Mouse (Mus musculus): ENCODE measurements around the gene Setd6.

The Setd6 gene

DNA sequence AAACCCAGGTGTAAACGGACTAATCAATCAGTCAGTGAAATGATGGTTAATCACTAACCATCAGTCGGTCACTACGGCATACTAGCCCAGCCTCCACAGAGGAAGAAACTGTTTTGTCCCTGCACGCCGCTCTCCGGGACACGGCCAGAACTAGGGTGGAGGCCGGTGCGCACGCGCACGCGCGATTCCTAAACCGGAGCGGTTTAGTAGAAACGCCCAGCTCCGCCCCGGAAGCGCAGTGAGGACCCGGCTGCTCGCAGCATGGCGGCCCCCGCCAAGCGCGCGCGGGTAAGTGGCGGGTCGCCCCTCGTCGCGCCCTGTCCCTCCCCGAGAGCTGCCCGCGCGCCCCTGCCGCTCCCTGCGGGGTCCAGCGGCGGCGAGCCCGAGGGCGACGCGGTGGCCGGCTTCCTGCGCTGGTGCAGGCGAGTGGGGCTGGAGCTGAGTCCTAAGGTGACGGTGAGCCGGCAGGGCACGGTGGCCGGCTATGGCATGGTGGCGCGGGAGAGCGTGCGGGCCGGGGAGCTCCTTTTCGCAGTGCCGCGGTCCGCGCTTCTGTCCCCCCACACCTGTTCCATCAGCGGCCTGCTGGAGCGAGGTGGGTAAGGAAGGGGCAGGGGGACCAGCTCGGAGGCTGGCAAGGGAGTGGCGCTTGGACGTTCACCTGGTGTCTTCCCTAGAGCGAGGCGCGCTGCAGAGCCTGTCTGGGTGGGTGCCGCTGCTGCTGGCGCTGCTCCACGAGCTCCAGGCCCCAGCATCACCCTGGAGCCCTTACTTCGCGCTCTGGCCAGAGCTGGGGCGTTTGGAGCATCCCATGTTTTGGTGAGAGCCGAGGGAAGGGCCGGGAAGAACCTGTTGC, at the start of gene Setd6:
TSS of gene Setd6 (plus strand) at position 206 of the 856 bp plus-strand sequence.
- peak; percentile 82 for DNase-seq (ENCODE audit: extremely low read depth, insufficient read length, low spot score)

DNA sequence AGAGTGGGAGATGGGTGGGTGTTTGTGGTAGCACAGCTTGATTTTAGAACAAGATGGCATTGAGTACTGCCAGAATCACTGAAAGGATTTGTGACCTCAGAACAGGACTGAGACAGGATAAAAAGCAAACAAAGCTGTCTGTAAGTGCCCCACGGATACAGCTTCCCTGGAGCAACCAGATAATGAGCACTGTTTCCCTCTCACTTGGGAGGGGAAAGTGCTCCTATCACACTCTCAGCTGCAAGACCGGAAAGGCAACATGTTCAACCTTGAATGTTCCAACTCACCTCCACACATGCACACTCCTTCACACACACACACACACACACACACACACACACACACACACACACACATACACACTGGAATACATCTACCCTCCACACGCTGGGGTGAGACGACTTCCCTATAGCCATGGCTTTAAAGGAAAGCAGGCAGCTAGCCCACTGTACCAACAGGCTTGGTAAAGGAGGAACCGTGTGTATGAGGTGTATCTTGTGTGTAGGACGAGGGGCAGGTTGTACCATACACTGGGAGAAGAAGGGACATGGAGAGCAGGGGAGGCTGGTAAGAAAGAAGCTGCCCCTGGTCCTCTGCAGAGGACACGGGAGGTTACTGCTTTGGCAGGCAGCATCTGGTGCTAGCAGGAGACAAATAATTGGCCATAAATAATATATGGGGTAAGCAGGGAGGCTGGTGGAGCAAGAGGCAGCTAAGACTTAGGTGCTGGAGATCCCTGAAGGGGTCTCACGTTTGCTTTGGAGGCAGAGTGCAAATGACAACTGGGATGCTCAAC, 47.3 kb upstream of the Setd6 start:
- DNase-seq (ENCODE audit: extremely low read depth, insufficient read length, low spot score), result no peak

DNA sequence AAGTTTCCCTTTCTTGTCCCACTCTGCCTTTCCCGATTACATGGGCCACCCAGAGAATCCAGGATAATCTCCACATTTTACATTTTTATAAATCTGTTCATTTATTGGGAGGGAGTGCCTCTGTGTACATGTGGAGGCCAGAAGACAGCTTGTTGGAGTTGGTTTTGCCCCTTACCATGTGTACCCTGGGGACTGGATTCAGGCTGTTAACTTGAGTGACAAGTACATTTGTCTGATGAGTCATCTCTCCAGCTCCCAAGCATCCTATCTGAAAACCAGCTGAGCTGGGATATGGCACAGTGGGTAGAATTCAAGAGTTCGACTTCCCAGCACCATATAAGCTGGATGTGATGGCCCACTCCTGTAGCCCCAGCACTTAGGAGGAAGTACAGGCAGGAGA, 45.7 kb upstream of the Setd6 start:
- DNase-seq (ENCODE audit: extremely low read depth, insufficient read length, low spot score), result no peak

DNA sequence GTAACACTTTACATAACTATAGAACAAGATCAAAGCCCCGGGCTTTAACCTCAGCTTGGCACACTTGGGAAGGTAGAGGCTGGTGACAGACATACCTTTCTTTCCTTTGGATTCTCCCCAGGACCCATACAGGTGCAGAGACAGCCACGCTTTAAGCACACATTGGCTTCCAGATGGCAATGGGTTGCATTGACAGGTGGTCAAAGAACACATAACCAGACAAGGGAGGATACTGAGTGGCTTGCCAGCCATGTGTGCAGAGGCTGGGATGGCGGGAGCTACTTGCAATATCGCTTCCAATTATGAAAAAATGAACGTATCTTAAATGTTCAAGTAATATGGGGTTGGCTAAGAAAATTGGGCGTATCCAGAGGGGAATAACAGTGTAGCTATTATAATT, 43.8 kb upstream of the Setd6 start:
- DNase-seq (ENCODE audit: extremely low read depth, insufficient read length, low spot score), result no peak

DNA sequence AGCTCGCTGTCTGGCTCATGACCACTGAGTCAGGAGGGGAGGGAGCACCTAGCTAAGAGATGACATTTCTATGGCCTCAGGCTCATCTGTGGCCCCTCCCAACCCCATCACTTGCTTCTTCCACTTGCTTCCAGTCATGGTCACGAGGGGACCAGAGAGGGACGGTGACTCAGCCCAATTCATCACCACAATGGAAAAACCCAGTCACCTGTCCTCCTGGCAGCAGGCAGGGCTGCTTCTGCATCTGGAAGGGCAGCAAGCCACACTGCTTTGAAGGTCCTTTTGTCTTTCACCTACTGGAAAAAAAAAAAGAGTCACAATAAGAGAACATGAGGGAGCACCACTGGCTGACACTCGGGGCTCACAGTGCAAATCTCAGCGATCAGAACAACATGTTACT, 42.9 kb upstream of the Setd6 start:
- peak; percentile 79 for DNase-seq (ENCODE audit: extremely low read depth, insufficient read length, low spot score)

DNA sequence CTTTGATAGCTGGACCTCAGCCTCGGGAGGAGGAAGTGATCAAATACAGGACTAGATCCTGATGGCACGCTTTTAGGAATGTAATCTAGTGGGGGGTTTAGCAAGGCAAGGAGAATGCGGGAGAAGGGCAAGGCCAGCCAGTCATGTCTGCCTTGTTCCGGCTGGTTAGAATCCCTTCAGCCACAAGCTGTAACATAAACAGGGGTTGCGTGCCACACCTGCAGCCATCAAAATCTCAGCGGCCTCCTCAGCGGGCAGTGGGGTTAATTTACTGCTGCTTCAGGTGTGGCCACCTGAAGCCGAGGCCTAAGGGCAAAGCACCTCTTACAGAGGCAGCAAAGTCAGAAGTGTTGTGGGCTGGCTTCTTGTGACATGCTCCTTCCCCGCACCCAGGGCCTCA, 39.0 kb upstream of the Setd6 start, which contains the start of gene Ndrg4:
TSS of gene Ndrg4 (plus strand) at position 350 of the 400 bp plus-strand sequence.
- no peak for DNase-seq (ENCODE audit: extremely low read depth, insufficient read length, low spot score)

DNA sequence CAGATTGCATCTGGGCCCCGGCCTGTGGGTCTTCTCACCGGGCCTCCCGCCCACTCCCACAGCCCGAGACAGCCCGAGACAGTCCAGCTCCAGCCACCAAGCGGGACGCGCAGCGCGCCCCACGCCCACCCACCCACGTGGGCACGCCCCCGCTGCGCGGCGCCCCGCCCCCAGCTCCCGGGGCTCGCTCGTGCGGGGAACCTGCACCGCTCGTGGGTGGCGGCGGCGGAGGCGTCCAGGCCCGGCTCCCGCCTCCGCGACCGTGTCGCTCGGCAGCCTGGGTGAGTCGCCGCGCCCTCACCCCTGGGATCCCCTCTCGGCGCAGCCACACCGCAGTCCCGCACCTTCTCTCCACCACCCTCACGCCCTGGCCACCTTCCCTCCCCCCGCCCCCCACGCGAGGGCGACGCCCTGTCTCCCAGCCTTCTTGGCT, 38.1 kb upstream of the Setd6 start:
- no peak for DNase-seq (ENCODE audit: extremely low read depth, insufficient read length, low spot score)

- no peak for DNase-seq (ENCODE audit: extremely low read depth, insufficient read length, low spot score)
Measured at GRCm38 (mm10) chr8:95678024-95678611, 37.6 kb upstream of the Setd6 start.

DNA sequence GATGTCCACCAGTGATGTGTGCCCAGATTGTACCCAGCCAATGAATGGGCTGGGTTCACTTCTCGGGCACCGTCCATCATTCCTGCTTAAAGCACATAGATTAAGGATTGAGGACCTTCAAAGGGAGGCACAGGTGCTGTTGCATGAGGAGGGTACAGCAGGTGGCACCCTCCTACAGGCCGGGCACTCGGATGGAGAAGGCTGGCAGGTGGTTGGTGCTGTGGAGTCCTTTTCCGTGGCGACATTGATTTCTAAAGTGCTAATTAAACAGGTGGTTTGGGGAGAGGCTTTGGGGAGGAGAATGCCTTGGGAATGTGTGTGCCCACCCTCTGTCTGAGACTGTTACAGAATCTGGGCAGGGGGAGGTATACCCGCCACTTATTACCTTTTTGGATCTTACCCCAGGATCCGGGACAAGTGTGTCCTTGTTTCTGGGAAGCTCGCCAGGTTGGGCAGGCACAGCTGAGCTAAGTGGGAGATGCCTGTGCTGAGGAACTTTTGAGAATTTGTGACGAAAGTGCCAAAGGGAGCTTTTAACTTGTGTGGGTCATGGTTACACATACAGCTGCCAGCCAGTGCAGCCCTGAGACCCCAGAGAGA, 27.5 kb upstream of the Setd6 start:
- DNase-seq (ENCODE audit: extremely low read depth, insufficient read length, low spot score), result no peak

DNA sequence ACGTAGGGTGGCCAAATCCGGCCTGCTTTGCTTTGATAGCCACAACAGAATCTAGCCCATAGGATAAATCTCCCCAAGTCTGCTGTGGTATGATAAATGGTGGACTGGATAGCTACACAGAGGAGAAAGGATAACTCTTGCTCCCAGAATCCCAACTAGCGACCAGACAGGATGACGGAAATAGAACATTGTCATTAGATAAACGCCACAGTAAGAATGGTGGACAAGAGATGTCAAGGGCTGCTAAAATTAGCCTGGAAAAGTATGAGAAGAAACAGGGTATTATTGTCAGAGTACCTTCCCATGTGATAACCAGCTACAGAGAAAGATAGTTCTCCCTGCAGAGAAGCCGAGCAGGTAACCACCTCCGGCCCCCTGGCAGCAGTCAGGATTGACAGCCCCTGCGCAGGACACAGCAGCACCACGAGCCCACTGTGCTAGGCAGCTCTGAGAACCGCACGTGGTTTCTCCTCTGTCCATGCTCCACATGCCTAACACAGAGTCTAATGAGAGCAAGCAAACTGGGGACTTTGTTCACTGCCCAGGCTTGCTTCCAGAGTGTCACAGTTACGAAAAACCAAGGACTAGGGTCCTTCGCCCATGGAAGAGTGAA, 24.6 kb upstream of the Setd6 start:
- no peak for DNase-seq (ENCODE audit: extremely low read depth, insufficient read length, low spot score)

DNA sequence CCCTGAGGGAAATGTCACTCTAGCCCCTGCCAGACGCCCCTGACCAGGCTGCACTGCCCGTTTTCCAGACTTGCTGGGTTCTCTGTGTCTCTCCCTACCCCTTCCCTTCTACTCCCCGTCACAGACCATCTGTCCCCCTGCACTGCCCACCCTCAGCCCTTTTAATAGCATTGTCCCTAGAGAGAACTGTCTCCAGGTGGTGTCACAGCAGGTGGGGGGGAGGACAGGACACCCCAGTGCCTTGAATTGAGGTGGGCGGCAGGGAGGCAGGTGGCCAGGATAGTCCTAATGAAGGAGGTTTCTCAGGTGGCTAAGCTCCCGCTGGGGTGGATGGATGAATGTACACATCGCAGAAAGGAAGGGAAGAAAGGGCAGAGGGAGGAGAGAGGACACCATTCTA, 21.1 kb upstream of the Setd6 start:
- DNase-seq (ENCODE audit: extremely low read depth, insufficient read length, low spot score), result no peak

- DNase-seq (ENCODE audit: extremely low read depth, insufficient read length, low spot score), result no peak
Measured at GRCm38 (mm10) chr8:95696661-95697060, 19.0 kb upstream of the Setd6 start.

DNA sequence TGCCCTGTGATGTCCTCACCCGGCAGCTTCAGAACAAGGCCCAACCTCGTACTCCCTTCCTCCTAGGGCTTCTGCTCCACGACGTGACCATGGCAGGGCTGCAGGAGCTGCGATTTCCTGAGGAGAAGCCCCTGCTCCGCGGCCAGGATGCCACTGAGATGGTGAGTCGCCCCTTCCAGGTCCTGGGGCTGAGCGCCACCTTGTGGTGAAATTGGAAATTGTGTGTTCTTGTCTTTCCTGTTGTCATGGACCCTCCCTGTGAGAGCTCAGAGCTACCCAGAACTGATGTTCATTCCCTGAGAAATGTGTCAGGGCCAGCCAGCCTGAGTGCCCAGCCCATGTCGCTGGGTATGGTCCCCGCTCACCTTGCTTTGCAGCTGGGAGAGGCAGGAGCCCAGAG, 18.6 kb upstream of the Setd6 start:
- DNase-seq (ENCODE audit: extremely low read depth, insufficient read length, low spot score), result peak; percentile 64

DNA sequence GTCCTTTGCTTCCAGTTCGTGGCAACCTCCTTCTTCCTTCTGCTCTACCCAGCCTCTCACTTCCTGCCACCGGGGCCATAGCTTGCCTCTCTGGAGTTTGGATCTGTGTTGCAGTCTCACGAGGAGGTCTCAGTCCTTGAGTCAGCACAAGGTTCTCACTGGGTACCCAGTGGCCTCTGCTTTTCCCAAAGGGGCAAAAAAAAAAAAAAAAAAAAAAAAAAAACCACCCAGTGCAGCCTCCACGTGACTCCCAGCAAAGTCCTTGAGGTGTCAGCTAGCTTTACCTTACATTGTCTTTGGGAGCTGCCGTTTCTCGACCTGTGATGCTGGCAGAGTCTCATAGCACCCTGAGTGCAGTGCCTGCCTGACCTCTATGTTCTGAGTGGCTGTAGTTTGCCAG, 17.5 kb upstream of the Setd6 start:
- DNase-seq (ENCODE audit: extremely low read depth, insufficient read length, low spot score), result no peak

- no peak for DNase-seq (ENCODE audit: extremely low read depth, insufficient read length, low spot score)
Measured at GRCm38 (mm10) chr8:95700282-95700681, 15.4 kb upstream of the Setd6 start.

DNA sequence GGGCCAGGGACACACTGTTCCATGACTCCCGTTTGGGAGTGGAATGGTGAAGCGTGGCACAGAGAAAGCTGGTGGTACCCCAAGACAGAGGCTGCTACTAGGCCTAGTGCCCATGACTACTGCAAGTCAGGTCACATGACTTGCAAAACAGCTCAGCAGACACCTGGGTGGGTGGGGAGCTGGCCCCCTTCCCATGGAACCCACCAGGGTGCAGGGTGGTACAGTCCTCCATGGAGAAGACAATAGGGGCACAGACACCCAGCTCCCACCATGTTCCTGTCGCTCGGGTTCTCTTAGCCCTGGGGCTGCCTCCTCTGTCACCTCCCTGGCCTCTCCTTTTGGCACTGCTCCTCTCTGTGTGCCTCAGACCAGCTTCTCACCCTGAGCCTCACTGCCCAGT, 13.9 kb upstream of the Setd6 start:
- DNase-seq (ENCODE audit: extremely low read depth, insufficient read length, low spot score), result no peak

- DNase-seq (ENCODE audit: extremely low read depth, insufficient read length, low spot score), result no peak
Measured at GRCm38 (mm10) chr8:95702480-95703446, 12.9 kb upstream of the Setd6 start.

GRCm38 (mm10) chr8:95703461-95704260, 12.0 kb upstream of the Setd6 start:
- no peak for DNase-seq (ENCODE audit: extremely low read depth, insufficient read length, low spot score)

DNA sequence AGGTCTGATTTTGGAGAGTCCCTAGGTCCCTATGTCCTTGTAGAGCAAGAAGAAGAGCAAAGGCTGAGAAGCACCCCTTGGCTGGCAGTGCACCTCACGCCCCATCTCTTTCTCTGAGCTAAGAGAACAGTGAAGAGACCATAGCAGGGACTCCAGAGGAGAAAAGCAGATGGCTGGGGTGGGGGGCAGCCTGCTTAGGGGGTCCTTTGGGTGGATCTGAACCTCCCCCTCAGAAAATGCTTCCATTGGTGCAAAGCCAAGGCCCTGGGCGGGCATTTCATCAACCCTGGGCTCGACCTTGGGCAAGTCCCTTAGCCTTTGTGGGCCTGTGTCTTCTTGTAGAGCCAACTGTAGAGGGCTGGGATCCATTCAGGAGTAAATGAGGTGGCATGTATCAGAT, 11.1 kb upstream of the Setd6 start:
- DNase-seq (ENCODE audit: extremely low read depth, insufficient read length, low spot score), result no peak

All from 3134 (cell line).